In the genomic region with DNA sequence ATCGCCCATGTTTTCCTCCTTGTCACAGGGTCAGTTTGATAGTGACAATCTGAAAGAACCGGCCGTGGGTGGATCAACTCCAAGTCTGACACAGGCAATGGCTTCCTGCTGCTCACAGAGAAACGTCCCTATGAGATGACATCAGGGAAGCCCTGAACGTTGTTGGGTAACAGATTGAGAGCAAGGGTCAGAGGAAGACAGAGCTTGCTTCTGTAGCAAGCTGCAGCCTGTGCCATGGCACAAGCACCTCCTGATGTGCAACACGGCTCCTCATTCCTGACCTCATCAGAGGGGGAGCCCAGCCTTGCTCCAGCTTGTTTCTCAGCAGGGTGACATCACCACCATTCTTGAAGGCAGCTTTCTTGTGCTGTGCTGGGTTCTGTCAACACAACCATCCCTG, we compare ENCODE assay signal across 16 mouse cellular contexts. TPM values are rescaled to one million over a fixed set of nuclear protein-coding genes. Genes with fewer than 3 reads are reported as not detected.
DNase-seq lines count a peak whose midpoint lies in the region; ATAC-seq lines count a peak whose summit lies in the region.
"Had no signal": no experiment of that assay in that cellular context is flagged by ENCODE, and none has a peak within 500 bp of the region (broad histone marks: within the 10 kb centered on the region; RNA-seq: fewer than 3 reads in every experiment).

No protein-coding gene starts in this region.

- peak; percentile 48; the same call in 1 of the 2 replicates for ATAC-seq in heart, embryonic 12.5 days (ENCODE audit: insufficient number of reproducible peaks, low FRiP score)
- no peak; the same call in 1 of the 2 replicates for ATAC-seq in monocyte, adult 5-6 weeks (replicated peaks; ENCODE audit: insufficient number of reproducible peaks, low FRiP score, low TSS enrichment, poor library complexity, severe bottlenecking)
- ATAC-seq: activated CD4-positive, CD25-positive, alpha-beta regulatory T cell, adult 4 months; intestine, embryonic 16.5 days had no signal

- no peak overlapping the region for H3K4me2 ChIP-seq in heart, embryonic 12.5 days
- H3K4me2 ChIP-seq: hindbrain, embryonic 12.5 days; limb, embryonic 12.5 days had no signal

- WGBS in heart, embryonic 12.5 days: 27% methylated on average over 6 of the region's 6 CpGs
- WGBS in embryonic facial prominence, embryonic 10.5 days: 71% methylated on average over 6 of the region's 6 CpGs

- H3K4me1 ChIP-seq in heart, embryonic 12.5 days (replicated peaks): peaks cover 25% of the 10 kb centered on the region
- H3K4me1 ChIP-seq in brown adipose tissue, adult 24 weeks (ENCODE audit: control insufficient read depth, insufficient read depth, insufficient read length, low read length): no peaks in the 10 kb centered on the region
- H3K4me1 ChIP-seq in embryonic facial prominence, embryonic 10.5 days: peaks cover under 1% of the 10 kb centered on the region; the same call in 1 of the 2 replicates
- H3K4me1 ChIP-seq: hindbrain, embryonic 12.5 days; limb, embryonic 12.5 days had no signal

- no peak overlapping the region for H3K9ac ChIP-seq in heart, embryonic 12.5 days
- H3K9ac ChIP-seq: hindbrain, embryonic 12.5 days; limb, embryonic 12.5 days had no signal

- no peak overlapping the region; the same call in 1 of the 2 replicates for H3K27ac ChIP-seq in heart, embryonic 12.5 days (ENCODE audit: poor library complexity, severe bottlenecking)
- H3K27ac ChIP-seq in brown adipose tissue, adult 24 weeks (replicated peaks; ENCODE audit: low read depth, low read length): peak overlapping the region; percentile 80
- no peak overlapping the region for H3K27ac ChIP-seq in embryonic facial prominence, embryonic 10.5 days (replicated peaks)
- H3K27ac ChIP-seq: hindbrain, embryonic 12.5 days; limb, embryonic 12.5 days had no signal

- no peaks in the 10 kb centered on the region for H3K9me3 ChIP-seq in heart, embryonic 12.5 days (replicated peaks)
- H3K9me3 ChIP-seq in embryonic facial prominence, embryonic 10.5 days: no peaks in the 10 kb centered on the region
- H3K9me3 ChIP-seq: hindbrain, embryonic 12.5 days; limb, embryonic 12.5 days had no signal

- no peaks in the 10 kb centered on the region for H3K27me3 ChIP-seq in heart, embryonic 12.5 days (replicated peaks)
- H3K27me3 ChIP-seq in embryonic facial prominence, embryonic 10.5 days (replicated peaks; ENCODE audit: low read depth, poor library complexity, severe bottlenecking): no peaks in the 10 kb centered on the region
- H3K27me3 ChIP-seq: hindbrain, embryonic 12.5 days; limb, embryonic 12.5 days had no signal

- no peaks in the 10 kb centered on the region for H3K36me3 ChIP-seq in heart, embryonic 12.5 days
- no peaks in the 10 kb centered on the region for H3K36me3 ChIP-seq in embryonic facial prominence, embryonic 10.5 days (replicated peaks)
- H3K36me3 ChIP-seq: hindbrain, embryonic 12.5 days; limb, embryonic 12.5 days had no signal

- DNase-seq in heart, adult 8-10 months (ENCODE audit: low spot score): no peak
- peak; percentile 45 for DNase-seq in 416B (ENCODE audit: low read depth)
- DNase-seq in lung, postnatal 14 days: peak; percentile 9
- no peak for DNase-seq in embryonic facial prominence, embryonic 10.5 days (ENCODE audit: low spot score)
- DNase-seq: gastrocnemius, postnatal 14 days; kidney, postnatal 25 days; layer of hippocampus, postnatal 36 days; retina, postnatal 1 day; spleen, adult 18-20 months had no signal

- no peak overlapping the region for H3K4me3 ChIP-seq in heart, embryonic 12.5 days
- H3K4me3 ChIP-seq in brown adipose tissue, adult 24 weeks (ENCODE audit: insufficient read depth, low read depth, low read length): peak overlapping the region; percentile 27
- no peak overlapping the region for H3K4me3 ChIP-seq in embryonic facial prominence, embryonic 10.5 days
- H3K4me3 ChIP-seq: hindbrain, embryonic 12.5 days; limb, embryonic 12.5 days had no signal

RNA-seq across cellular contexts. Expression of a gene that starts 37.1 kb away (rescaled TPM):
- polyA plus RNA-seq in heart, embryonic 12.5 days (2016; fragmentation: Nextera tagmentation; extraction: Ambion mirVana): 46.3 and 50.2 TPM in 2 replicates
- 10 to 100 TPM; 11.5 to 23.7 (median 13.9) TPM for total RNA-seq in heart, adult 8-10 months (2022)
- 9.6 and 37.4 TPM in 2 replicates for polyA plus RNA-seq in brown adipose tissue, adult 24 weeks (2012; ENCODE audit: insufficient read depth, insufficient read length, missing spikeins)
- total RNA-seq in monocyte, adult 5-6 weeks (2017): 97.8 to 144 TPM (median 137 TPM) in 3 replicates
- 22.8 and 24.5 TPM in 2 replicates for polyA plus RNA-seq in embryonic facial prominence, embryonic 10.5 days (2016; fragmentation: Nextera tagmentation; extraction: Ambion mirVana)

Comparison
In these comparisons a context has a peak if more than half of its experiments do, and no peak if none do; other contexts are left out.
1. DNase-seq: peak in 416B (single experiment) and lung, postnatal 14 days (single experiment); none in heart, adult 8-10 months (single experiment) and embryonic facial prominence, embryonic 10.5 days (single experiment).